Mouse (Mus musculus): ENCODE data around the gene Psmb8. TPM values are rescaled to one million over a fixed set of nuclear protein-coding genes. Genes with fewer than 3 reads are reported as not detected.

Psmb8 gene
- total and polyA plus RNA-seq, 3 experiments: 133 to 144 TPM; not detected in 1

GRCm38 (mm10) chr17:34196491-34196890 is 1.0 kb upstream of the Psmb8 start:
- no peaks in the 10 kb centered on the region for H3K27me3 ChIP-seq (ENCODE audit: control insufficient read depth in 1 of 2, insufficient read depth in 2 of 2, low read length in 2 of 2)
- peak overlapping the region; percentile 87 for H3K27ac ChIP-seq (ENCODE audit: control insufficient read depth, low read depth, low read length)

GRCm38 (mm10) chr17:34197904-34198520 is 491 bp downstream of the Psmb8 start:
- H3K27ac ChIP-seq (ENCODE audit: control insufficient read depth, low read depth, low read length): peak overlapping the region; percentile 59
- DNase-seq (ENCODE audit: low read depth, low spot score): peak; percentile 81
- H3K4me1 ChIP-seq (ENCODE audit: control insufficient read depth in 1 of 2, insufficient read depth in 2 of 2, low read length in 2 of 2): peaks cover 11 to 14% of the 10 kb centered on the region in 2 experiments
- peaks cover 15% of the 10 kb centered on the region for H3K79me2 ChIP-seq (ENCODE audit: control insufficient read depth, insufficient read depth, low read length, poor library complexity)
- peaks cover 0 to 5% of the 10 kb centered on the region in 2 experiments; a peak in 1 of 4 replicates for H3K36me3 ChIP-seq (ENCODE audit: control insufficient read depth in 1 of 2, insufficient read depth in 2 of 2, low read length in 2 of 2)
- peak overlapping the region; percentile 67 to 93 for H3K4me3 ChIP-seq (ENCODE audit: control insufficient read depth in 1 of 2, insufficient read depth in 1 of 2, low read depth in 2 of 2, low read length in 2 of 2)
- no peaks in the 10 kb centered on the region for H3K9me3 ChIP-seq (replicated peaks; ENCODE audit: insufficient read depth, low read length)
- H3K9ac ChIP-seq (ENCODE audit: control insufficient read depth, low read depth, low read length, poor library complexity, severe bottlenecking): peak overlapping the region; percentile 88
- H3K27me3 ChIP-seq (ENCODE audit: control insufficient read depth in 1 of 2, insufficient read depth in 2 of 2, low read length in 2 of 2): no peaks in the 10 kb centered on the region
- TF ChIP-seq MEF2A (IDR thresholded peaks at IDR 0.05; ENCODE audit: extremely low read depth, insufficient replicate concordance, low read depth, low read length, poor library complexity, severe bottlenecking): no peak
- TF ChIP-seq MAFK (IDR thresholded peaks at IDR 0.05; ENCODE audit: borderline replicate concordance, low read depth, low read length): no peak
- 0 out of 2 replicates have a peak, but pooled peaks have one; percentile 66 for TF ChIP-seq CHD1 (IDR thresholded peaks at IDR 0.05; ENCODE audit: low read depth, low read length)
- TF ChIP-seq POLR2A (IDR thresholded peaks at IDR 0.05; ENCODE audit: control insufficient read depth in 1 of 2, insufficient read depth in 1 of 2, low read depth in 1 of 2, low read length in 2 of 2, poor library complexity in 1 of 2): 0 out of 4 replicates have a peak, but pooled peaks of 1 of the 2 experiments have one; percentile 54
- no peak for TF ChIP-seq CTCF (IDR thresholded peaks at IDR 0.05 in 2 of 3, conservative IDR thresholded peaks at IDR 0.05 in 1 of 3; ENCODE audit: control insufficient read depth in 1 of 3, insufficient read depth in 1 of 3, low read depth in 2 of 3, low read length in 3 of 3, poor library complexity in 1 of 3, severe bottlenecking in 1 of 3)
- TF ChIP-seq ZMIZ1 (IDR thresholded peaks at IDR 0.05; ENCODE audit: low read depth, low read length): no peak
- no peak for TF ChIP-seq NRF1 (IDR thresholded peaks at IDR 0.05; ENCODE audit: insufficient read depth, low read depth, low read length, poor library complexity, severe bottlenecking)
- no peak for TF ChIP-seq UBTF (IDR thresholded peaks at IDR 0.05; ENCODE audit: borderline replicate concordance, insufficient read depth, low read depth, low read length)
- no peak for TF ChIP-seq HCFC1 (IDR thresholded peaks at IDR 0.05; ENCODE audit: low read depth, low read length)
- TF ChIP-seq TAL1 (IDR thresholded peaks at IDR 0.05; ENCODE audit: low read length): no peak
- TF ChIP-seq ZNF384 (IDR thresholded peaks at IDR 0.05; ENCODE audit: low read depth, low read length): no peak
- TF ChIP-seq USF1 (IDR thresholded peaks at IDR 0.05; ENCODE audit: low read depth, low read length): no peak
- TF ChIP-seq TCF12 (IDR thresholded peaks at IDR 0.05; ENCODE audit: low read depth, low read length): 0 out of 2 replicates have a peak, but pooled peaks have one; percentile 8
- TF ChIP-seq RCOR1 (IDR thresholded peaks at IDR 0.05; ENCODE audit: low read depth, low read length): no peak
- TF ChIP-seq CHD2 (IDR thresholded peaks at IDR 0.05; ENCODE audit: low read length): no peak
- TF ChIP-seq RAD21 (IDR thresholded peaks at IDR 0.05; ENCODE audit: low read depth, low read length): no peak
- TF ChIP-seq EP300 (IDR thresholded peaks at IDR 0.05; ENCODE audit: low read depth in 1 of 2, low read length in 2 of 2): no peak
- TF ChIP-seq ZKSCAN1 (IDR thresholded peaks at IDR 0.05; ENCODE audit: low read depth, low read length): no peak
- TF ChIP-seq MYB (IDR thresholded peaks at IDR 0.05; ENCODE audit: low read depth, low read length): no peak
- TF ChIP-seq POLR2AphosphoS5 (IDR thresholded peaks at IDR 0.05; ENCODE audit: borderline replicate concordance, low read depth, low read length): no peak
- no peak for TF ChIP-seq ZC3H11A (IDR thresholded peaks at IDR 0.05; ENCODE audit: low read depth, low read length)
- TF ChIP-seq E2F4 (IDR thresholded peaks at IDR 0.05; ENCODE audit: borderline replicate concordance, low read depth, low read length): no peak

More at GRCm38 (mm10) chr17:34196491-34196890, 1.0 kb upstream of the Psmb8 start:
- TF ChIP-seq MXI1 (IDR thresholded peaks at IDR 0.05; ENCODE audit: low read depth, low read length): no peak; the same call in none of the 2 replicates
- no peak for TF ChIP-seq BHLHE40 (IDR thresholded peaks at IDR 0.05; ENCODE audit: borderline replicate concordance, low read depth, low read length)
- TF ChIP-seq MYB (IDR thresholded peaks at IDR 0.05; ENCODE audit: low read depth, low read length): 0 out of 2 replicates have a peak, but pooled peaks have one; percentile 24
- TF ChIP-seq RAD21 (IDR thresholded peaks at IDR 0.05; ENCODE audit: low read depth, low read length): no peak
- 0 out of 2 replicates have a peak, but pooled peaks have one; percentile 8 for TF ChIP-seq ELF1 (IDR thresholded peaks at IDR 0.05; ENCODE audit: low read depth, low read length)
- TF ChIP-seq POLR2A (IDR thresholded peaks at IDR 0.05; ENCODE audit: control insufficient read depth in 1 of 2, insufficient read depth in 1 of 2, low read depth in 1 of 2, low read length in 2 of 2, poor library complexity in 1 of 2): peak; percentile 19 to 61; a peak in 1 of 4 replicates
- TF ChIP-seq TBP (IDR thresholded peaks at IDR 0.05; ENCODE audit: low read depth, low read length): 0 out of 2 replicates have a peak, but pooled peaks have one; percentile 36
- 0 out of 2 replicates have a peak, but pooled peaks have one; percentile 68 for TF ChIP-seq MAZ (IDR thresholded peaks at IDR 0.05; ENCODE audit: low read depth, low read length)
- 0 out of 2 replicates have a peak, but pooled peaks have one; percentile 58 for TF ChIP-seq UBTF (IDR thresholded peaks at IDR 0.05; ENCODE audit: borderline replicate concordance, insufficient read depth, low read depth, low read length)
- peak; percentile 62; the same call in 1 of the 2 replicates for TF ChIP-seq TCF12 (IDR thresholded peaks at IDR 0.05; ENCODE audit: low read depth, low read length)
- peak; percentile 56 for TF ChIP-seq TAL1 (IDR thresholded peaks at IDR 0.05; ENCODE audit: low read length)
- no peak for TF ChIP-seq MAFK (IDR thresholded peaks at IDR 0.05; ENCODE audit: borderline replicate concordance, low read depth, low read length)
- peak; percentile 73 for TF ChIP-seq SIN3A (IDR thresholded peaks at IDR 0.05; ENCODE audit: low read length)
- peak in 1 of 2 experiments; percentile 71; a peak in 2 of 4 replicates for TF ChIP-seq EP300 (IDR thresholded peaks at IDR 0.05; ENCODE audit: low read depth in 1 of 2, low read length in 2 of 2)
- TF ChIP-seq GATA1 (IDR thresholded peaks at IDR 0.05; ENCODE audit: low read depth, low read length): peak; percentile 46
- TF ChIP-seq HCFC1 (IDR thresholded peaks at IDR 0.05; ENCODE audit: low read depth, low read length): peak; percentile 35; the same call in 1 of the 2 replicates
- peak; percentile 62; the same call in 1 of the 2 replicates for TF ChIP-seq ETS1 (IDR thresholded peaks at IDR 0.05; ENCODE audit: low read depth, low read length)
- no peak for TF ChIP-seq RCOR1 (IDR thresholded peaks at IDR 0.05; ENCODE audit: low read depth, low read length)
- H3K9ac ChIP-seq (ENCODE audit: control insufficient read depth, low read depth, low read length, poor library complexity, severe bottlenecking): peak overlapping the region; percentile 69
- H3K4me3 ChIP-seq (ENCODE audit: control insufficient read depth in 1 of 2, insufficient read depth in 1 of 2, low read depth in 2 of 2, low read length in 2 of 2): peak overlapping the region; percentile 67 to 93
- DNase-seq (ENCODE audit: low read depth, low spot score): peak; percentile 89
- peaks cover 15% of the 10 kb centered on the region for H3K79me2 ChIP-seq (ENCODE audit: control insufficient read depth, insufficient read depth, low read length, poor library complexity)
- no peaks in the 10 kb centered on the region for H3K9me3 ChIP-seq (replicated peaks; ENCODE audit: insufficient read depth, low read length)
- peaks cover 0 to 5% of the 10 kb centered on the region in 2 experiments; a peak in 1 of 4 replicates for H3K36me3 ChIP-seq (ENCODE audit: control insufficient read depth in 1 of 2, insufficient read depth in 2 of 2, low read length in 2 of 2)
- peaks cover 11 to 14% of the 10 kb centered on the region in 2 experiments for H3K4me1 ChIP-seq (ENCODE audit: control insufficient read depth in 1 of 2, insufficient read depth in 2 of 2, low read length in 2 of 2)
